Mouse (Mus musculus): ENCODE data around the gene Abca2.
"Not testable (repeated sequence)": the region's sequence is repeated elsewhere in the genome, so short reads cannot be mapped to it uniquely, and the experiment has no call there.

The Abca2 gene

GRCm38 (mm10) chr2:25428442-25429236 is at the start of gene Abca2:
TSS of gene Abca2 (plus strand) at chr2:25428703.
- DNase-seq: peak; percentile 94 to 97

- DNase-seq: no peak
Measured at GRCm38 (mm10) chr2:25384492-25384891, 44.0 kb upstream of the Abca2 start.

- no peak for DNase-seq
Measured at GRCm38 (mm10) chr2:25391266-25391665, 37.2 kb upstream of the Abca2 start.

DNA sequence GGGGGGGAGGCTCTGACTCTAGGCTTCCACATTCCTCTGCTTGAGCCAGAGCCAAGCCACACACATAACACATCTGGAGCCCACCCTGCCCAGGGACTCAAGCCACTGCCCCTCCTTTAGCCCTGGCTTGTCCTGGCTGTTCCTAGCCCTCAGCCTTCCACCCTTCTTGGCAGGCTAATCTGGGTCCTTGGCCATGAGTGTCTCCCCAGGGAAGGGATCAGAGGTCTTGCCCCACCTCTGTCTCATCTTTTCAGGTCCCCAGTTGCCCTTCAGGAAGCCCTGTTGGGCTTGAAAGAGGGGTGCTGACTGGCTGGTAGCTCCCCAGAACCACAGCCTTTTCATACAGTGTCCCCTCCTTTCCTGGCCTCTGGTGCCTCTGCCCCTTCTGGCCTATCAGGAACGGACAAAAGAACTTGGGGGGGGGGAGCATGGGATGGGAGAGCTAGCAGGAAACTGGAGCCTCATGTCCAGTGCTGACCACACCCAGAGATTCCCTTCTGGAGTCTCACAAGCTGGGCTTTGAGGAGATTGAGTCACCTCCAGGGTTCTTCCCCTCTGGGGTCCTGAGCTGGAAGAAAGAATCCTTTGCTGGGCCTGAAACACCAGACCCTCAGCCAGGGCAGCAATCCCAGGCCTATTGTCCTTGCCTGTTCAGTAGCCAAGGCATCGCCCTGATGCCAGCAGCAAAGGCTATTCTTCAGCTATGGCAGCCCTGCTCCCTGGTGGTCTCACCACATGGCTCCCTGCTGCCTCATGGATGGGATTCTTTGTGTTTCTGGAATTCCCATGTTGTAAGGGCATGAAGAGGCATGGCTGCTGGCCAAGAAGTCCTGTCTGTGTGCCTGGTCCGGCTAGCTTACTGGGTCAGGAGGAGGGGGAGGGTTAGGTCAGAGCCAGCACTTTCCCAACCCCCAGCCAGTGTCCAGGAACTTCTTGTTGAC is 34.0 kb upstream of the Abca2 start:
- peak; percentile 55 to 65 for DNase-seq

DNA sequence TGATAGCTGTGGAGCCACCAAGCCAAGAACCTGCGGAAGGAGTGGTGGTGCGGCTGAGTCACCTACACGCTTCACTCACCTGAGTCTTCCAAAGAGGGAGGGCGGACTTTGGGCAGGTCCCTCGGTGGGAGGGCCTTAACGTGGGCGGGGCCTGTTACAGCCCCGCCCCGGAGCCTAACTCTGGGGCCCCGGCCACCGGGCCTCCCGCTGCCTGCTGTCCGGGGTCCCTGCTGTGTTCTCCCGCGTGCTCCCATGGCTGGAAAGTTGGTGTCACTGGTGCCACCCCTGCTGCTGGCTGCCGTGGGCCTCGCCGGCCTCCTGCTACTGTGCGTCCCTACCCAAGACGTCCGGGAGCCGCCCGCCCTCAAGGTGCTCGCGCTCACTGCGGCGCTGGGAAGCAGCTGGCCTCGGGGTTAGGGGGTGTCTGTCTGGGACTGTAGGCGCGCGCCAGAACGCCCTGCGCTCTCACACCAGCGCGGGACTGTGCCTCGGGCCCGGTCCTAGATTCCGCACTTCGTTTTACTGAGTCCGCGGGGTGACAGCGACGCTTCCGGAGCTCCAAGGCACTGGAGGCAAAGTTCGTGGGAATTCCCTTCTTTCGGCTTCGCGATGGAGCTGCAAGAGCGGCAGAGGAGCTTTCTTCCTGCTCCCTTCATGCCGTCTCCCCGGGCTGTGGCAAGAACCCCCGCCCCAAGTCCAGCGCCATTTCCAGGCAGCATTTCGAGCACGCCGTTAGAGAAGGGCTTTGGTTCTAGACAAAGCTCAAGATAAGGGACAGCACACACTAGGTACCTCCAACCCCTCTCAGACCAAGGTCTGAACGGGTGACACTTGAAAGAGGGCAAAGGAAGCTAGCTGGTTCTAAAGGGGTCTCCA is 32.5 kb upstream of the Abca2 start, which contains the start of gene Entpd2:
Entpd2 (plus strand) TSS at position 154 of the 876 bp plus-strand sequence.
- peak; percentile 66 to 79 for DNase-seq

DNA sequence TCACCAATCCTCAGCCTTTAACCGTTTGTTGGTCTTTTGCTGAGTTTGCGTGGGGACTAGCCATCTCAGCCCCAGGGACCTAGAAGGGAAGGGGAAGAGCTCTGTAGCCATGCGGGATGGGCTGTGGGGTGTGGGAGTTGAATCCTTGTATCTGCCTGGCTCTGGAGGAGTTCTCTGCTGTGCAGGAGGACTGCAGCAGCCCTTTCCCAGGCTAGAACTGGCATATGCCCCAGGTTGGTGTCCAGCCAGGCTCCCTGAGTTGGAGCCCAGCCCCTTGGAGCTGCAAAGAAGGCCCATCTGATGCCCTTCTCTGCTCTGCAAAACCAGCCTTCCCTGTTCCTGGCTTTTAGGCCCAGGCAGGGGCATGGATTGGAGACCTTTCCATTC is 31.9 kb upstream of the Abca2 start:
- no peak for DNase-seq

DNA sequence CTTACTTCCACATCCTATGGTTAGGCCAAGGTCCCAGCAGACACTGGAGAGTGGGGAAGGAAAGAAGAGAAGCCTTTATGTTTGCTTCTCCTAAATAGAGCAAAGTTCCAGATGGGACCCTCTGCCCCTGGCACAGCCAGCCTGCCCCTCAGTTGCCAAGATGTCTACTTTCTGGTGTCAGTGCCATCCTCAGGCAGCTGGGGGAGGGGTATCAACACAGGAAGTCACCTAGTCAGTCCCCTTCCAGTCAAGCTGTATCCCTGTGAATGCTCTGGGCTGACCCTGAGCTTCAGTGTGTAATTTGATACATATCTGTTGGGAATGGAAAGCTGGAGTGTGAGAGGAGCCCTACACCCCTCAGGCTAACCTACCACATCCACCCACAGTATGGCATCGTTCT is 31.5 kb upstream of the Abca2 start:
- no peak for DNase-seq

- DNase-seq: no peak
Measured at GRCm38 (mm10) chr2:25398065-25398464, 30.4 kb upstream of the Abca2 start.

DNA sequence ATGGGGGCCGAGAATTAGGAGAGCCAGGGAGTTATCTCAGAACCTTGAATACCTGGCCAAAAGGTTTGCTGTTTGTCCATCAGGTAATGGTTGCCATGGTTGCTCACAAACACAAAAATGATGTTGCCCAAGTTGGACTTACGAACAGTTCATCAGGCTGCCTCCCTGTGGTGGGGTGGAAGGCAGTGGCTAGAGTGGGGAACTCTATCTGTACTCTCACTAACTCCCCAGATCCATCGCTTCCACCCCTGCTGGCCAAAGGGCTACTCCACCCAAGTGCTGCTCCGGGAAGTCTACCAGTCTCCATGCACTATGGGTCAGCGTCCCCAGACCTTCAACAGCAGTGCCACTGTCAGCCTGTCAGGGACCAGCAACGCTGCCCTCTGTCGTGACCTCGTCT is 29.5 kb upstream of the Abca2 start, which contains the start of gene Npdc1:
Npdc1 (plus strand) TSS at position 301 of the 400 bp plus-strand sequence.
- no peak for DNase-seq

- DNase-seq: no peak
Measured at GRCm38 (mm10) chr2:25400291-25400690, 28.2 kb upstream of the Abca2 start.

- DNase-seq: peak; percentile 65 to 76
Measured at GRCm38 (mm10) chr2:25400764-25401163, 27.7 kb upstream of the Abca2 start.

DNA sequence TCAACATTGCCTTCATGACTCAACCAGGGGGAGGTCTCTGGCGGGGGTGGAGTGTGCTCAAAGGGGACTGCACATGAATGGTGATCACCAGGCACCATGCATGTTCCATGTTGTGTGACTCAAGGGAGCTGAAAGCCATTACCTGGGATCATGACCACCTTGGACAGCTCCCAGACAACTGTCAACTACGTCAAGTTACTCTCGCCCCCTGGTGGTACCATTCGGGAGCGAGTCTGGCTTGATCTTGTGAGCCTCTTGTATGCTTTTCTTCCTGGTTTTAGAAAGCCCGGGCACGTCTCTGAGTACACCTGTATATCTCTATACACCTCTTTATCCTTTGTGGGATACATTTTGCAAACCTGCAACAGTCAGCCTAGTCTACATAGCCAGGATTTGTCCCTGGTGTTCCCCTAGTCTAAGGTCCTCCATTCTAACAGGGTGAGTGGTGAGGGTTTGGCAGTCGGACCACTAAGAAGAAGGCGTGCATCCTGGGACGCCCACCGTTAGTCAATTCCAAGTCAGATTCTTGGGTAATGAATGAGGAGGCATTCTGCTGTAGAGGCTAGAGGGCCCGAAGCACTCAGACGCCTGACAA is 26.0 kb upstream of the Abca2 start:
- DNase-seq: peak; percentile 95 to 96

DNA sequence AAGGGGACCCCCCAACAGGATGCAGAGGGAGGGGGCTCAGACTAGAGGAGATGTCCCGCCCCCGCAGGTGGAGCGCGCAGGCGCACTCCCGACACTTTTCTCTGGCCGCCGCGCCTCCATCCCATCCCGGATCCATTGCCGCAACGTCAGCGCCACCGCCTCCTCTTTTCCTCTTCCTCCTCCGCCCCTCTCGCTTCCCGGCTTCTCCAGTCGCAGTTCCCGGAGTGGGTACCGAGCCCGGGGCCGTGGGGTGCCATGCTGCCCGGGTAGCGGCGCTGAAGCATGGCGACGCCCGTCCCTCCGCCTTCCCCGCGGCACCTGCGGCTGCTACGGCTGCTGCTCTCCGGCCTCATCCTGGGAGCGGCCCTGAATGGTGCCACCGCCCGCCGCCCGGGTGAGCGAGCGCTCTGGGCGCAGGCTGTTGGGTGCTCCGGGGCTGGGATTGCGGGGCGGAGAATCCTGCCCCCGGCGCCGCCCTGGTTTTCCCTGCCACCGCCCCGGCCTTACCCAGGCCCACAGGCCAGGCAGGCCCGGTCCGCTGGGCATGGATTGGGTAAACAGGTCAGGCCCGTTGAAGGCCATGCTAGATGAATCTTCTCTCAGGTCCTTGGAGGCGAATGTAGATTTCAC is 25.4 kb upstream of the Abca2 start:
- DNase-seq: peak; percentile 76 to 85

GRCm38 (mm10) chr2:25403994-25404393 is 24.5 kb upstream of the Abca2 start:
- DNase-seq: no peak

DNA sequence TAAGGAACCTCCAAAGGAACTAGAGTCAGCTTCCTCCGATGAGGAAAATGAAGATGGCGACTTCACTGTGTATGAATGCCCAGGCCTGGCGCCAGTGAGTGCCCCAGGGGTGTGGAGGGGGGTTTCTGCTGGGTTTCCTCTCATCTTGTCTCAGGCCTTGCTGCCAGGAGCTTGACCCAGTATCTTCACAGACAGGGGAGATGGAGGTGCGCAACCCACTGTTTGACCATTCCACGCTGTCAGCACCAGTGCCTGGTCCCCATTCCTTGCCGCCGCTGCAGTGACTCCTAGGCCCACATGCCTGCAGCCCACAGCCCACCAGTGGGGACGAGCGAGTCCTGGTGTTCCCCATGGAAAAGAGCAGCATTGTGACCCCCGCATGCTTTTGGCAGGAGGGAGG is 19.6 kb upstream of the Abca2 start:
- no peak for DNase-seq

- DNase-seq: not testable (repeated sequence)
Measured at GRCm38 (mm10) chr2:25413436-25413835, 15.1 kb upstream of the Abca2 start.

- no peak for DNase-seq
Measured at GRCm38 (mm10) chr2:25417426-25417825, 11.1 kb upstream of the Abca2 start.

- DNase-seq: peak; percentile 61 to 73
Measured at GRCm38 (mm10) chr2:25421896-25422295, 6.6 kb upstream of the Abca2 start.

DNA sequence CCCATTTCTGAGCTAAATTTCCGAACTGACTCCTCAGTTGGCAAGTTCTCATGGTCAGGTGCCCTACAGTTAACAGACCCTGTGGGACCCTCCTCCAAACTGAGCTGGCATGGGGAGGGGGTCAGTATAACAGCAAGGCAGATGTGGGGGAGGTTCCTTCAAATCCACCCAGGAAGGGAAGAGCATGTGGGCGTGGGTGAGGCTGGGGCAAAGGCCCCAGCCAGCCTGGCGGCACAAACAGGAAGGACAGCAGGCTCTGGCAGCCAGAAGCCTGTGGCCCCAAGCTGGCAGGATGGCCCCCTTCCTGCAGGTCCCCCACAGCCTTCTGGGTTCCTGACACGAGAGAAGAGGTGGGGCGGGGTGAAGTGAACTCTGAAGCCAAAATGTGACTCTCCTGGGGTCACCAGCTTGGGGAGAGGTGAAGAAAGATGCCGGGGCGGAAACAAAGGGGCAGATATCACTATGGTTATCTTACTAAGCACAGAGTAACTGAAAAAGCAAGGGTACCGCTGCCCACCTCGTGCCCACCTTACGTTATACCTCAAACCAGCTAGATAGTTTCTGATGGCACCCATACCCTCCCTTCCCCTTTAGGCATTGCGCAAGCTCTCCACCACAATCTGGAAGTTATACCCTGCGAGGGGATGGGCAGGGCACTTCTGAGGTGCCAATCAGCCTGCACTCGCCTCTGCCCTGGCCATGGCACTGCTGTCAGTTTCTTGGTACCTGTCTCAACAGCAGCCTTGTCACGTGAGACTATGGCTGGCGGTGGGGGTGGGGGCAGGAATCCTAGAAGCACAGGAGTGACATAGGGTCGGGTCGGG is 5.7 kb upstream of the Abca2 start, which contains the start of gene Fut7:
Fut7 (plus strand) TSS at position 681 of the 824 bp plus-strand sequence.
- DNase-seq: no peak

- DNase-seq: no peak
Measured at GRCm38 (mm10) chr2:25423626-25424025, 4.9 kb upstream of the Abca2 start.

DNA sequence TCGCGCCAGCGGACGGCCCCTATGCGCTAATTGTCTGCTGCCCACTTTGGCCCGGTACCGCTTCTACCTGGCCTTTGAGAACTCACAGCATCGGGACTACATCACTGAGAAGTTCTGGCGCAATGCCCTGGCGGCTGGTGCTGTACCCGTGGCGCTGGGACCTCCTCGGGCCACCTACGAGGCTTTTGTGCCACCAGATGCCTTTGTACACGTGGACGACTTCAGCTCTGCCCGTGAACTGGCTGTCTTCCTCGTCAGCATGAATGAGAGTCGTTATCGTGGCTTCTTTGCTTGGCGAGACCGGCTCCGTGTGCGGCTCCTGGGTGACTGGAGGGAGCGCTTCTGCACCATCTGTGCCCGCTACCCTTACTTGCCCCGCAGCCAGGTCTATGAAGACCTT is 3.0 kb upstream of the Abca2 start:
- DNase-seq: no peak
